Mouse (Mus musculus) embryonic fibroblast, embryonic 13.5 days (primary cell): ENCODE results near the gene Rpl23a. TPM values are rescaled to one million over a fixed set of nuclear protein-coding genes. Genes with fewer than 3 reads are reported as not detected.
A peak's percentile ranks its signal among the peaks of the same experiment; 100 is the strongest.

Experiments
- H3K27ac ChIP-seq: 2 replicates; pipeline ENCODE4 v1.5.1; 2012; ENCODE audit warnings: low read length, control low read depth, inconsistent platforms; ENCODE audit not compliant: insufficient read depth
- H3K4me1 ChIP-seq: 2 replicates; pipeline ENCODE4 v1.6.1; 2011; ENCODE audit warnings: low read length; ENCODE audit not compliant: control insufficient read depth, insufficient read depth
- H3K4me3 ChIP-seq: 2 replicates; pipeline ENCODE4 v1.5.1; 2011; ENCODE audit warnings: mild to moderate bottlenecking, control low read depth, low read length; ENCODE audit not compliant: insufficient read depth
- CTCF ChIP-seq: IDR thresholded peaks from 2 replicates; pipeline ENCODE4 v1.5.1; 2011; ENCODE audit warnings: mild to moderate bottlenecking, control low read depth, low read length, moderate library complexity, borderline replicate concordance; ENCODE audit not compliant: insufficient read depth
- POLR2A ChIP-seq: IDR thresholded peaks from 2 replicates; pipeline ENCODE4 v1.6.1; 2011; ENCODE audit warnings: low read depth, mild to moderate bottlenecking, control low read depth, low read length, moderate library complexity
- polyA plus RNA-seq: library from polyadenylated mRNA; stranded (reverse); fragments of >200 nt; gene quantifications from 2 replicates; pipeline ENCODE4 v1.2.4, GENCODE M21; 2011; ENCODE audit warnings: low read depth; ENCODE audit not compliant: missing spikeins, insufficient read length

Rpl23a gene
- polyA plus RNA-seq, 1 experiment, result 2,276 TPM

DNA sequence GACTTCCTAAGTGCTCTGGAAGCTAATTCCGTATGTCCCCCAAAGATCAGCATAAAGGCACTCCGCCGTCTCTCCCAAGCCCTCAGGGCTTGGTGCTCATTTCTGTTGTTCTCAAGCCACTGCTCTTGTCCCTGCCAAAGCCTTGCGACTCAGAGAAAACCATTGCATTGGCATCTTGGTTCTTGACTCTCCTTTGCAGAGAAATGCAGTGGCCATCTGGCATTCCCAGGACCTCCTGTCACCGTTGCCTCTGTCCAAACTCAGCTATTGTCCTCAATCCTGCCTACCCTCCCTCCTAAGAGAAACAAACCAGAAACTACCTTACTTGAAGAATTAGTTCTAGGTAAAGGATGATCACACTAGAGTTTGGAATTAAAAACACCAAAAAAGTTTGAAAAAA lies 27.7 kb downstream of the Rpl23a start:
- no peak overlapping the region for H3K4me3 ChIP-seq

DNA sequence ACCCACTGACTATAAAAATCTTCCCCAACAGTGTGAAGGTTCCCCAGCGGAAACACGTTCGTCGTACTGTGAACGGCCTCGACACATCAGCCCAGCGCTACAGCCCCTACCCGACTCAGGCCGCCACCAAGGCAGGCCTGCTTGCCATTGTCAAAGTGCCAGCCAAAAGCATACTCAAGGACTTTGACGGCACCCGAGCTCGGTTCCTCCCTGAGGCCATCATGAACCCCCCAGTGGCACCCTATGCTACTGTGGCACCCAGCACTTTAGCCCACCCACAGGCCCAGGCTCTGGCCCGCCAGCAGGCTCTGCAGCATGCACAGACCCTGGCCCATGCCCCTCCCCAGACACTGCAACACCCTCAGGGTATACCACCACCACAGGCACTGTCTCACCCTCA lies 29.6 kb downstream of the Rpl23a start:
- Histone ChIP-seq H3K27ac (no peak overlapping the region), H3K4me1 (0 out of 2 replicates have a peak, but pooled peaks cover 5% of the 10 kb centered on the region), H3K4me3 (no peak overlapping the region)
- TF ChIP-seq CTCF (no peak), POLR2A (no peak)

More for the DNA sequence above, 27.7 kb downstream of the Rpl23a start:
- Histone ChIP-seq H3K4me1 (0 out of 2 replicates have a peak, but pooled peaks cover 5% of the 10 kb centered on the region), H3K27ac (no peak overlapping the region)
- TF ChIP-seq POLR2A (no peak), CTCF (no peak)

DNA sequence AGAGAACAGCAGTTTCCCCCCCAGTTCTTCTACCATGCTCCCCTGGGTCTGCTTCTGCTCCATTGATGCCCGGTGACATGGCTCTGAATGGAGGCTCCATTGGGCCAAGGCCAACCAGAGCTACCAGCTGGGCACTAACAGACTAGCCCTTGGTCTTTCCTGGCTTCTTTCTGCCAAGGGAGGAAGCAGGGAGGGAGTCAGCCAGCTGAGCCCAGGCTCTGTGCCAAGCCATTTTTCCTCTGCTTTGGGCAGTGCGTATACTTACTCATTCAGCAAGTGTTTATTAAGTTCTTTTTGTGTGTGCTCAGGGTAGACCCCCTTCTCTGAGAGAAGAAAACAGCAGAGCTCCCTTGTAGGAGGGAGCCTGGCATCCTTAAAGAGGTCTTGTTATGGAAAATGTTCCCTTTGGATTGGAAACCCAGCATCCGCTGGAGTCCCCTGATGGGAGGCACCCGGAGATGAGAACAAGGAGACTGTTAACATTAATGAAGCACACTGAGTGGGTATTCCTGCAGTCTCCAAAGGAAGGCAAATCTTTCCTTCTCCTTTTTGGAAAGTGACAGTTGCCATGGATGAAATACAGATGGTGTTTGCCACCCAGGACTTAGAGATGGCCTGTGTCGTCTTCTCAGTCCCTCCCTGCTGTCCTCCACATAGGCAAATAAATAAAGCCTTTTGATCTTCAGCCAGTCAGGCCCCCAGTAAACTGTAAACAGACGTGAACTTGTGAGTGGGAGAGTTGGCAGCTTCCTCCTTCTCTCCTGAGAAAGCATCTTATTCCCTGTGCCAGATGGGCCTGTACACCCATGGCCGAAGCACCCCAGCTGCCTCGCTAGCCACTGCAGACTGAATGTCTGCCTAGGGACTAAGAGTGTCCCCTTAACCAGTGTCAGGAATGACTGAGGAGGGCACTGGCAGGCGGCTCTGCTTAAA lies 30.8 kb downstream of the Rpl23a start:
- Histone ChIP-seq H3K4me3 (no peak overlapping the region), H3K27ac (no peak overlapping the region; the same call in 1 of the 2 replicates), H3K4me1 (0 out of 2 replicates have a peak, but pooled peaks cover 5% of the 10 kb centered on the region)
- TF ChIP-seq POLR2A (no peak), CTCF (no peak)

DNA sequence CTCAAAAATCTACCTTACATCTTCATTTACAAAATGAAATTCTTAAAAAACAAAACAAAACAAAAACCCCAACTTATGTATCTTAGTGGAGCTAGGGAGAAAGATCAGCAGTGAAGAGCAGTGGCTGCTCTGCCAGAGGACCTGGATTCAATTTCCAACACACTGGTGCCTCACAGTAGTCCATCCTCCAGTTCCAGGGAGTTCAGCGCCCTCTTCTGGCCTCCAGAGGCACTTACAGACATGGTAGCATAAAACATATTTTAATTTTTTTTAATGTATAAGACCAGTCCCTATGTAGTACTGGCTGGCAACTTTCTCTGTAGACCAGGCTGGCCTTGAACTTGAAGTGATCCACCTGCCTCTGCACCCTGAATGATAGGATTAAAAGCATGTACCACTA lies 32.2 kb downstream of the Rpl23a start:
- Histone ChIP-seq H3K4me3 (no peak overlapping the region), H3K27ac (no peak overlapping the region), H3K4me1 (0 out of 2 replicates have a peak, but pooled peaks cover 9% of the 10 kb centered on the region)
- TF ChIP-seq CTCF, result peak; percentile 39; the same call in 1 of the 2 replicates
- TF ChIP-seq POLR2A, result no peak

DNA sequence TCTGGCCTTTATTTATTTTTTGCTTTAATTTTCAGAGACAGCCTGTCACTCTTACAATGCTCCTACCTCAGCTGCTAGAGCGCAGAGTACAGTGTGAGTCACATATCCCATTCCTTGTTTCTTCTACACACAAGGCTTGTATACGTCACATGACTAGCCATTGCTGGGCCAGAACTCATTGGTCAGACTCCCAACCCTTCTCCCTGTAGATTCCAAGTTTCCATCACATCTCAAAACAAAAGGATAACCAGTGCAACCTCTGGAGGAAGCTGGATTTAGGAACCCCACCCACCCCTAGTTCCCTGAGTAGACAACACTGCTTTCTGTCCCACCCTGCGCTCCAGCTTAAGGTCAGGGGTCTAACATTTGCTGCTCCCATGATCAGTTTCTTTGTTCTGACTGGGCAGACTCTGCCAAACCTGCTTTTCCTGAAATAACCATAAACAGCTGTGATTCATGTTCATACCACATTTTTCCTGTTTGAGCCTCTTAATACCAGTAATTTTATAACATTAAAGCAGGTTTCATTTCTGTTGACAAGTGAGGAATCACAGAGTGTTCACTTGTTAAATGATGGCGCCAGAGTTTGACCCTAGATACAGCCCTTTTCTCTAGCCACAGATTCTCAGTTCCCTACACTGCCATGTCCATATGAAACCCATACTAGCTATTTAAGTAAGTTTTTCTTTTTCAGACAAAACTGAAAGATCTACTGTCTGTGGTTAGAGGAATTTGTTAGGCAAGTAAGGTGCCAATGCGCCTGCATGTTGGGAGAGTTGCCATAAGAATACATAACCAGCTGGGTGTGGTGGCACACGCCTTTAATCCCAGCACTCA lies 36.5 kb downstream of the Rpl23a start:
- Histone ChIP-seq H3K4me1 (0 out of 2 replicates have a peak, but pooled peaks cover 4% of the 10 kb centered on the region), H3K4me3 (no peak overlapping the region), H3K27ac (peak overlapping the region; percentile 28; the same call in 1 of the 2 replicates)
- TF ChIP-seq CTCF, result no peak

DNA sequence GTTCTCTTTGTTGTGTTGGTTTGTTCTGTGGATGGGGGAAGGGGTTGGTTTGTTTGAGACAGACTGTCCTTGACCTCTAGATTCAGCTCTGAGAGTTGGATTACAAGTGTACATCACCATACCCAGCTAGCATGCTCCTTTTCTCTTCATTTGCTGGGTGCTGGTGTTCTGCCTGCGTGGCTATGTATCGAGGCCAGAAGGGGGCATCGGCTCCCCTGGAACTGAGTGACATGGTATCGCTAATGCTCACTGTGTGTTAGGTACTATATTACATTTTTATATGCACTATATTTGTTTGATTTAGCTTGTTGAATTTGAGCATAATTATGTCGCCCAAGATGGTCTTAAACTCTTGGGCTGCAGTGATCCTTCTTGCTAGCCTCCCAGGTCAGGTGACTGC lies 37.2 kb downstream of the Rpl23a start:
- Histone ChIP-seq H3K4me1 (0 out of 2 replicates have a peak, but pooled peaks cover 4% of the 10 kb centered on the region), H3K27ac (no peak overlapping the region)

DNA sequence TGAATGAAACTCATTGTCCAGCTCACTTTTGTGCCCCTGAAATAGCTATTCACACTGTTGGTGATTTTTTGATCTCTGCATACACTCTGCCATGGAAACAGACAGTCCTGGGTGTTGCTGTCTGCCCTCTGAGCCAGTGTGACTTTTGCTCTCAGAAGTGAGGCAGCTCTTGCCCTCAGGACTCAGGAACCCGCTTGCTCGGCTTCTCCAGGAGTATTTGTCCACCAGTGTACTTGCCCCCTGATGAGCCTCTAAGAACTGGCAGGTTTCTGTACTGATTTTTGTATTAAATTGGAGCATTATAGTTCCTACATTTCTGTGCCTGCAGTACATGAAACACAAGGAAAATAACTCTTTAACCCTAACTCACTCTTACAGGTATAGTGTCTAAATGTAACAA lies 39.9 kb downstream of the Rpl23a start:
- TF ChIP-seq POLR2A (no peak), CTCF (no peak)
- Histone ChIP-seq H3K27ac (no peak overlapping the region), H3K4me3 (no peak overlapping the region), H3K4me1 (0 out of 2 replicates have a peak, but pooled peaks cover 4% of the 10 kb centered on the region)

More for the DNA sequence above, 37.2 kb downstream of the Rpl23a start:
- H3K4me3 ChIP-seq, result no peak overlapping the region
- no peak for TF ChIP-seq POLR2A
- peak; percentile 26; the same call in 1 of the 2 replicates for TF ChIP-seq CTCF

DNA sequence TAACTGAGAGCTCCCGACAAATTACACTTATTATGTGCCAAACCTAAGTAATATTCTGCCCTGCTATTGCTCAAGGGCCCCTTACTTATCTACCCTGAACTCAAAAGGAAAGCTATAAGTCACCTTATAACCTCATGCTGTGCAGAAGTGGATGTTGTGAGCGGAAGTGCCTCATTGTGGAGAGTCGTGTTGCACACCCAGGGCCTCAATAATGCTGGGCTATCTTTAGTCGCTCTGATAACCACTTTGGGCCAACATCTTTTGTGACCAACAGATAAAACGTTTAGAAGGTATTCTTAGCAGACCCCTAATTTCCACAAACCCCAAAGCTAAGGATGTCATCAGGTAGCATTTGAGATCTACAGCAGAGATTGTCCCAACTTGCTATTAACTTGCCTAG lies 42.7 kb downstream of the Rpl23a start:
- Histone ChIP-seq H3K27ac (no peak overlapping the region), H3K4me1 (no peaks in the 10 kb centered on the region), H3K4me3 (no peak overlapping the region)
- TF ChIP-seq CTCF, result no peak
- no peak for TF ChIP-seq POLR2A

DNA sequence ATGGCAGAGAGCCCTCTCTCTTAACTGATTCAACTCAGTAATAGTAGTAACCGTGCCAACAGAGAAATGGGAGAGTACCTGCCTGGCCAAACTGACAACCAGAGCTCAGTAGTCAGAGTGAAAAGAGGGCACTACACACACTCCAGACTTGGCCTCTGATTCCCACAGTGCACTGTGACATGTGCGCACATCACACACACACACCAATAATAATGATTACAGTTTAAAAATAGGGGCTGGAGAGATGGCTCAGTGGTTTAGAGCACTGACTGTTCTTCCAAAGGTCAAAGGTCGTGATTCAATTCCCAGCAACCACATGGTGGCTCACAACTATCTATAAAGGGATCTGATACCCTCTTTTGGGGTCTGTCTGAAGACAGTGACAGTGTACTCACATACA lies 45.4 kb downstream of the Rpl23a start:
- no peaks in the 10 kb centered on the region for H3K4me1 ChIP-seq
- H3K4me3 ChIP-seq, result no peak overlapping the region
- no peak for TF ChIP-seq POLR2A
- TF ChIP-seq CTCF, result no peak
- H3K27ac ChIP-seq, result no peak overlapping the region
